Mouse (Mus musculus) B cell, adult 67 days (primary cell): ENCODE measurements around the gene Rpe65. TPM values are rescaled to one million over a fixed set of nuclear protein-coding genes. Genes with fewer than 3 reads are reported as not detected.

Experiments used
- total RNA-seq, 2 experiments: library from RNA; stranded (reverse); gene quantifications; 4 replicates each; pipeline ENCODE4 v1.2.4; 2023

Rpe65 gene
- total RNA-seq: not detected

GRCm38 (mm10) chr3:159598875-159599274 lies at the start of gene Rpe65:
Gene Rpe65 (plus strand): TSS chr3:159599175.

Other genes starting within 250 kb of the Rpe65 start
- gene Depdc1a, start 103.7 kb upstream of the Rpe65 start, total RNA-seq: 1 to 10 TPM in 1 of 2 experiments, under 1 TPM in 1; 0.67 to 1.0 TPM
- gene Wls, start 240.5 kb downstream of the Rpe65 start, total RNA-seq: 1 to 10 TPM; 4.2 to 6.2 TPM